Mouse (Mus musculus): ENCODE results near the gene Rrp15.

DNA sequence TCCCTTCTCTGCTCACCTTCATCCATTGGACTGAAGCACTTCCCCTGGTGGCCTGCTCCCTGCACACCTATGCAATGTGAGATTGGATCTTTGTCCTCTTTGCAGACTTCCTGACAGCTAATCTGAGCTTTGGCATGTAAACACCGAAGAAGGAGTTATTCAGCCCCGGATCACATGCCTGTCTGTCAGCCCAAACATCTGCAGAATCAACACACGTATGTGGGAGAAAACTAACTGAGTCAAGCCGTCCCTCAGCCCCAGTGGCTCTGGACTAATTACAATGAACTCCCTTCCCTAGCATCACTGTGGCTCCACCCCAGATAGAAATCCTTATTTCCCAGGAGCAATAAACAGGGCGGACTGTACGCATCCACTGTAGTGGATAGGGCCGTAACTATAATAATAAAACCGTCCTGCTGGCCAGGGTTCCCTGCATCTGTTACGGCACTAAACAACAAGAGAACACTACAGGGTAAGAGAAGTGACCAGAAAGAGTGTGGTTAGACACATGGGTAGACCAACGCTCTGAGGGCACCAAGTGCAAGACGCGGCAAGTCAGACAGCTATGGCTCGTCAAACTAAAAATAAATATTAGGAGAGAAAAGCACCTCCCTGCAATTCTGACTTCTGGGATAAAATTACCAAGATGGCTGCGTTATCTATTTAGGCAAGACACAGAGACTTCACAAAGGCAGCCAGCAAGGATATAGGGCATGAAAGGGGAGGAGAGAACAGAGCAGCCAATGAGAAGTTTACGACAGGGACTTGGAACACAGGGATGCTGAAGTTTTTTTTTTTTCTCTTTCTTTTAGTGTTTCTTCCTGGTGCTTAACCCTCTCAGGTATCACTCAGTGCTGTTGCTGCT, 46.5 kb downstream of the Rrp15 start:
- TF ChIP-seq EP300 (IDR thresholded peaks at IDR 0.05; ENCODE audit: low read depth) = no peak
- TF ChIP-seq CTCF (IDR thresholded peaks at IDR 0.05; ENCODE audit: low read depth) = no peak

All from heart, postnatal 0 days (tissue).